Mouse (Mus musculus): ENCODE data around the gene Wwox.
"Not testable (repeated sequence)": the region's sequence is repeated elsewhere in the genome, so short reads cannot be mapped to it uniquely, and the experiment has no call there.

The Wwox gene

GRCm38 (mm10) chr8:114814769-114815736 is 375.6 kb downstream of the Wwox start:
- DNase-seq, result no peak

GRCm38 (mm10) chr8:114816343-114816742 is 376.9 kb downstream of the Wwox start:
- no peak for DNase-seq

- DNase-seq, result no peak
These were observed 377.5 kb downstream of the Wwox start for GRCm38 (mm10) chr8:114816949-114817348.

GRCm38 (mm10) chr8:114821543-114821942 is 382.1 kb downstream of the Wwox start:
- DNase-seq, result no peak

- no peak for DNase-seq
These were observed 386.0 kb downstream of the Wwox start for GRCm38 (mm10) chr8:114825460-114825859.

- DNase-seq, result no peak
These were observed 387.5 kb downstream of the Wwox start for GRCm38 (mm10) chr8:114826991-114827390.

- DNase-seq, result not testable (repeated sequence)
These were observed 388.4 kb downstream of the Wwox start for GRCm38 (mm10) chr8:114827810-114828209.

- no peak for DNase-seq
These were observed 392.1 kb downstream of the Wwox start for GRCm38 (mm10) chr8:114831595-114831994.

GRCm38 (mm10) chr8:114832251-114832774 is 392.9 kb downstream of the Wwox start:
- no peak for DNase-seq

- no peak for DNase-seq
These were observed 395.3 kb downstream of the Wwox start for GRCm38 (mm10) chr8:114834730-114835129.

- no peak for DNase-seq
These were observed 400.5 kb downstream of the Wwox start for GRCm38 (mm10) chr8:114839998-114840397.

- no peak for DNase-seq
These were observed 408.2 kb downstream of the Wwox start for GRCm38 (mm10) chr8:114847666-114848065.

- no peak for DNase-seq
These were observed 410.0 kb downstream of the Wwox start for GRCm38 (mm10) chr8:114849461-114849860.

GRCm38 (mm10) chr8:114850014-114850870 is 410.8 kb downstream of the Wwox start:
- DNase-seq, result no peak

GRCm38 (mm10) chr8:114853765-114854164 is 414.3 kb downstream of the Wwox start:
- DNase-seq, result no peak

GRCm38 (mm10) chr8:114855833-114856232 is 416.4 kb downstream of the Wwox start:
- no peak for DNase-seq

- no peak for DNase-seq
These were observed 426.5 kb downstream of the Wwox start for GRCm38 (mm10) chr8:114865911-114866310.

- no peak for DNase-seq
These were observed 429.9 kb downstream of the Wwox start for GRCm38 (mm10) chr8:114869321-114869720.

GRCm38 (mm10) chr8:114870410-114870809 is 431.0 kb downstream of the Wwox start:
- no peak for DNase-seq

- no peak for DNase-seq
These were observed 433.0 kb downstream of the Wwox start for GRCm38 (mm10) chr8:114872491-114872890.

- DNase-seq, result no peak
These were observed 435.7 kb downstream of the Wwox start for GRCm38 (mm10) chr8:114875161-114875560.

- no peak for DNase-seq
These were observed 436.7 kb downstream of the Wwox start for GRCm38 (mm10) chr8:114876161-114876611.

- DNase-seq, result peak; percentile 48
These were observed 437.3 kb downstream of the Wwox start for GRCm38 (mm10) chr8:114876696-114877206.
